In the genomic region with DNA sequence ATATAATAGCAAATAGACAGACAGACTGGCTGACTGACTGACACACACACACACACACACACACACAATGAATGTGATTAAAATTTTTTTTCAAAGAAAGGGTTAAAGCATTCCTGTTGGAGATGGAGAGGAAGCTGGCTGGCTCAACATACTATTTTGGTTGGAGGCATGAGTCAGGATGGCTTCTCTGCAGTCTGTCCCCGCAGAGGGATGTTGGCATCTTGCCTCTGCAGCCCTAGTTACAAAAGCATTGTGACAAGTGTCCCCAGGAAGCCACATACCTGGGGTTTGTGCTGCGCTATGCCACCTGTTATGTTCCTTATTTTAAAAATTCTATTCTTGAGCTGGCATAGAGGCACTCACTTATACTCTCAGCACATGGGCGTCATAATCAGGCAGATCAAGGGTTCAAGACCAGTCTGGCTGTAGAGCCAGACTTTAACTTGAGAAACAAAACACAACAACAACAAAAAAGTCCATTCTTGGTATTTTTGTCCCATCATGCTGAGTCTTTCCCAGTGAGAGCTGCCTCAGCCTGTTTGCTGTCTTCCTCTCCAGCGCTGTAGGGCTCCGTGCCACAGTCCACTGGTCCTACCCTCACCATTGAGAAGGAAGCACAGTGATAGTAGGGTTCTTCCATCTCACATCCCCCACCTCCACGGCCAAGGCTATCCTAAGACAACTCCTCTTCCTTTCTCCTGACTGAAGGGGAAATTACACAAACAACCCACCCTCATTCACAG, we compare ENCODE assay signal across 13 mouse cellular contexts. TPM values are rescaled to one million over a fixed set of nuclear protein-coding genes. Genes with fewer than 3 reads are reported as not detected.
DNase-seq lines count a peak whose midpoint lies in the region; ATAC-seq and TF ChIP-seq lines count a peak whose summit lies in the region.
"Had no signal": no experiment of that assay in that cellular context is flagged by ENCODE, and none has a peak within 500 bp of the region (broad histone marks: within the 10 kb centered on the region; RNA-seq: fewer than 3 reads in every experiment).

No protein-coding gene starts in this region.

- no peak overlapping the region for H3K4me3 ChIP-seq in heart, embryonic 10.5 days
- no peak overlapping the region for H3K4me3 ChIP-seq in cerebellum, adult 2 months (replicated peaks; ENCODE audit: insufficient read depth, low read depth, low read length)
- H3K4me3 ChIP-seq in layer of hippocampus, adult 2 months = no peak overlapping the region
- no peak overlapping the region for H3K4me3 ChIP-seq in liver, postnatal 0 days (ENCODE audit: low read depth, low read length)
- no peak overlapping the region for H3K4me3 ChIP-seq in hindbrain, embryonic 12.5 days
- H3K4me3 ChIP-seq: gastrocnemius, adult 2 months; hindbrain, embryonic 10.5 days; midbrain, embryonic 12.5 days had no signal

- H3K4me1 ChIP-seq in heart, embryonic 10.5 days = 0 out of 2 replicates have a peak, but pooled peaks cover 13% of the 10 kb centered on the region
- H3K4me1 ChIP-seq in cerebellum, adult 2 months (ENCODE audit: control insufficient read depth, insufficient read depth, low read length) = peaks cover 44% of the 10 kb centered on the region
- no peaks in the 10 kb centered on the region for H3K4me1 ChIP-seq in liver, postnatal 0 days (ENCODE audit: insufficient read depth)
- no peaks in the 10 kb centered on the region for H3K4me1 ChIP-seq in hindbrain, embryonic 12.5 days
- H3K4me1 ChIP-seq: midbrain, embryonic 12.5 days had no signal

- H3K36me3 ChIP-seq in heart, embryonic 10.5 days = no peaks in the 10 kb centered on the region
- no peaks in the 10 kb centered on the region for H3K36me3 ChIP-seq in liver, postnatal 0 days (replicated peaks; ENCODE audit: insufficient read depth, low read length)
- no peaks in the 10 kb centered on the region for H3K36me3 ChIP-seq in hindbrain, embryonic 12.5 days
- H3K36me3 ChIP-seq: hindbrain, embryonic 10.5 days; midbrain, embryonic 12.5 days had no signal

- no peak overlapping the region for H3K4me2 ChIP-seq in liver, postnatal 0 days (ENCODE audit: low read depth, low read length)
- H3K4me2 ChIP-seq in hindbrain, embryonic 12.5 days (replicated peaks) = no peak overlapping the region
- H3K4me2 ChIP-seq: liver, embryonic 11.5 days; midbrain, embryonic 12.5 days had no signal

- H3K27me3 ChIP-seq in heart, embryonic 10.5 days (ENCODE audit: insufficient read depth, poor library complexity, severe bottlenecking) = no peaks in the 10 kb centered on the region
- H3K27me3 ChIP-seq in cerebellum, adult 2 months (ENCODE audit: control insufficient read depth, insufficient read depth, low read length) = no peaks in the 10 kb centered on the region
- no peaks in the 10 kb centered on the region for H3K27me3 ChIP-seq in liver, postnatal 0 days (ENCODE audit: insufficient read depth, low read length)
- no peaks in the 10 kb centered on the region for H3K27me3 ChIP-seq in hindbrain, embryonic 12.5 days
- H3K27me3 ChIP-seq: midbrain, embryonic 12.5 days had no signal

- DNase-seq in heart, postnatal 4 days = peak; percentile 58
- no peak for DNase-seq in heart, embryonic 10.5 days (ENCODE audit: low spot score)
- peak; percentile 95 to 99 for DNase-seq in cerebellum, adult 2 months
- DNase-seq in layer of hippocampus, adult 2 months (ENCODE audit: low spot score in 2 of 2) = peak; percentile 71 to 76
- peak; percentile 90 for DNase-seq in right cerebral cortex, adult 18-20 months
- DNase-seq in liver, postnatal 0 days = no peak
- DNase-seq in adrenal gland, postnatal 36 days = no peak
- DNase-seq: gastrocnemius, adult 2 months had no signal

- no peak overlapping the region for H3K27ac ChIP-seq in heart, embryonic 10.5 days
- H3K27ac ChIP-seq in cerebellum, adult 2 months (ENCODE audit: insufficient read depth, low read length) = peak overlapping the region; percentile 90
- peak overlapping the region; percentile 70 for H3K27ac ChIP-seq in layer of hippocampus, adult 2 months
- no peak overlapping the region for H3K27ac ChIP-seq in liver, postnatal 0 days (ENCODE audit: low read depth)
- no peak overlapping the region for H3K27ac ChIP-seq in hindbrain, embryonic 12.5 days
- H3K27ac ChIP-seq: gastrocnemius, adult 2 months; hindbrain, embryonic 10.5 days; midbrain, embryonic 12.5 days had no signal

- no peak for TF ChIP-seq EP300 in liver, postnatal 0 days (IDR thresholded peaks at IDR 0.05; ENCODE audit: low read depth)

- TF ChIP-seq POLR2A in cerebellum, adult 2 months (IDR thresholded peaks at IDR 0.05; ENCODE audit: borderline replicate concordance, insufficient read depth, low read length) = no peak

- TF ChIP-seq CTCF in cerebellum, adult 2 months (IDR thresholded peaks at IDR 0.05; ENCODE audit: borderline replicate concordance, insufficient read depth, low read depth, low read length) = no peak
- no peak for TF ChIP-seq CTCF in layer of hippocampus, adult 2 months (conservative IDR thresholded peaks at IDR 0.05)
- TF ChIP-seq CTCF in liver, postnatal 0 days (IDR thresholded peaks at IDR 0.05; ENCODE audit: low read depth) = no peak

- no peak for ATAC-seq in liver, postnatal 0 days
- ATAC-seq in hindbrain, embryonic 12.5 days (ENCODE audit: low FRiP score) = no peak
- ATAC-seq: CD4-positive, CD25-positive, alpha-beta regulatory T cell, adult 4 months had no signal

- H3K9me3 ChIP-seq in heart, embryonic 10.5 days = no peaks in the 10 kb centered on the region
- H3K9me3 ChIP-seq in liver, postnatal 0 days (ENCODE audit: low read length) = no peaks in the 10 kb centered on the region
- H3K9me3 ChIP-seq in hindbrain, embryonic 12.5 days (replicated peaks) = no peaks in the 10 kb centered on the region
- H3K9me3 ChIP-seq: hindbrain, embryonic 10.5 days; midbrain, embryonic 12.5 days had no signal

- 74% methylated on average over 6 of the region's 6 CpGs for WGBS in heart, embryonic 10.5 days
- 8% methylated on average over 6 of the region's 6 CpGs for WGBS in cerebellum, adult 2 months
- WGBS in liver, postnatal 0 days (ENCODE audit: insufficient replicate concordance) = 66% methylated on average over 6 of the region's 6 CpGs
- WGBS in hindbrain, embryonic 12.5 days = 86% methylated on average over 6 of the region's 6 CpGs

- no peak overlapping the region for H3K9ac ChIP-seq in liver, postnatal 0 days (replicated peaks)
- no peak overlapping the region for H3K9ac ChIP-seq in hindbrain, embryonic 12.5 days
- H3K9ac ChIP-seq: midbrain, embryonic 12.5 days had no signal

RNA-seq across cellular contexts. Expression of gene Nmnat2, which starts 45.9 kb away (rescaled TPM):
- 1 to 10 TPM; 1.2 to 1.5 TPM for total RNA-seq in heart, postnatal 4 days (2021)
- polyA plus RNA-seq in heart, embryonic 10.5 days (2016; fragmentation: Nextera tagmentation; extraction: Ambion mirVana) = 0.28 and 1.0 TPM in 2 replicates
- 120 and 131 TPM in 2 replicates for polyA plus RNA-seq in cerebellum, adult 2 months (2012; rRNA removed)
- total RNA-seq in layer of hippocampus, adult 2 months (2021) = 100 to 1,000 TPM; 133 to 141 TPM
- 0.06 and 0.09 TPM in 2 replicates for polyA plus RNA-seq in liver, postnatal 0 days (2015; fragmentation: Nextera tagmentation; extraction: Ambion mirVana)
- 37.7 and 39.7 TPM in 2 replicates for polyA plus RNA-seq in hindbrain, embryonic 12.5 days (2016; fragmentation: Nextera tagmentation; extraction: Ambion mirVana)
- total RNA-seq in adrenal gland, postnatal 36 days (2021) = 1 to 10 TPM in 1 of 2 experiments, under 1 TPM in 1; 0.93 to 1.2 TPM

Comparison
In these comparisons a context has a peak if more than half of its experiments do, and no peak if none do; other contexts are left out.
1. DNase-seq: peak in heart, postnatal 4 days (single experiment), cerebellum, adult 2 months (2 of 2), layer of hippocampus, adult 2 months (2 of 2) and right cerebral cortex, adult 18-20 months (single experiment); none in heart, embryonic 10.5 days (single experiment), liver, postnatal 0 days (single experiment) and adrenal gland, postnatal 36 days (0 of 2).
2. H3K27ac ChIP-seq: peak in cerebellum, adult 2 months (single experiment) and layer of hippocampus, adult 2 months (single experiment); none in heart, embryonic 10.5 days (single experiment), liver, postnatal 0 days (single experiment) and hindbrain, embryonic 12.5 days (single experiment).
3. RNA of gene Nmnat2, which starts 45.9 kb away (polyA plus RNA-seq): 120 to 131 TPM in cerebellum, adult 2 months and 37.7 to 39.7 TPM in hindbrain, embryonic 12.5 days; 0.28 to 1.0 TPM in heart, embryonic 10.5 days and 0.06 to 0.09 TPM in liver, postnatal 0 days; every median in the first group is over 10 times any median in the second.